Mouse (Mus musculus): ENCODE data around the gene Sec16a.

The Sec16a gene

GRCm38 (mm10) chr2:26438373-26438772, 6.6 kb downstream of the Sec16a start:
- no peak for DNase-seq

GRCm38 (mm10) chr2:26437221-26437620, 7.8 kb downstream of the Sec16a start:
- DNase-seq: no peak

- DNase-seq: peak; percentile 74 to 79
Observed at GRCm38 (mm10) chr2:26434791-26435572, 10.0 kb downstream of the Sec16a start.

GRCm38 (mm10) chr2:26429851-26430250, 15.2 kb downstream of the Sec16a start:
- DNase-seq: no peak

GRCm38 (mm10) chr2:26424541-26424940, 20.5 kb downstream of the Sec16a start:
- no peak for DNase-seq

GRCm38 (mm10) chr2:26423086-26423485, 21.9 kb downstream of the Sec16a start:
- DNase-seq: peak; percentile 63 to 79

GRCm38 (mm10) chr2:26421969-26422368, 23.0 kb downstream of the Sec16a start:
- no peak for DNase-seq

GRCm38 (mm10) chr2:26418120-26418519, 26.9 kb downstream of the Sec16a start:
- no peak for DNase-seq

GRCm38 (mm10) chr2:26417066-26417465, 27.9 kb downstream of the Sec16a start:
- no peak for DNase-seq

- peak; percentile 44 to 71 for DNase-seq
Observed at GRCm38 (mm10) chr2:26410931-26411411, 34.0 kb downstream of the Sec16a start.

GRCm38 (mm10) chr2:26410091-26410490, 34.9 kb downstream of the Sec16a start:
- DNase-seq: no peak

- DNase-seq: no peak
Observed at GRCm38 (mm10) chr2:26409362-26409761, 35.7 kb downstream of the Sec16a start.

- DNase-seq: peak; percentile 98 to 99
Observed at GRCm38 (mm10) chr2:26408515-26409356, 36.3 kb downstream of the Sec16a start, which contains the start of gene Inpp5e. Inpp5e (minus strand) TSS chr2:26409203.

GRCm38 (mm10) chr2:26403306-26403705, 41.7 kb downstream of the Sec16a start:
- peak; percentile 72 to 73 for DNase-seq

GRCm38 (mm10) chr2:26402265-26402664, 42.8 kb downstream of the Sec16a start:
- DNase-seq: no peak

- no peak for DNase-seq
Observed at GRCm38 (mm10) chr2:26401023-26401422, 44.0 kb downstream of the Sec16a start.

GRCm38 (mm10) chr2:26400296-26400695, 44.7 kb downstream of the Sec16a start:
- DNase-seq: no peak

GRCm38 (mm10) chr2:26399647-26400046, 45.4 kb downstream of the Sec16a start:
- peak; percentile 72 to 84 for DNase-seq

- peak; percentile 39 to 57 for DNase-seq
Observed at GRCm38 (mm10) chr2:26398978-26399377, 46.0 kb downstream of the Sec16a start.

- DNase-seq: no peak
Observed at GRCm38 (mm10) chr2:26391617-26392016, 53.4 kb downstream of the Sec16a start.

- no peak for DNase-seq
Observed at GRCm38 (mm10) chr2:26390954-26391353, 54.1 kb downstream of the Sec16a start.

GRCm38 (mm10) chr2:26389154-26389690, 55.8 kb downstream of the Sec16a start, which contains the start of the genes Entr1 and Pmpca:
Entr1 (minus strand) TSS chr2:26389316.
Pmpca (plus strand) TSS chr2:26389339.
- peak; percentile 81 to 94 for DNase-seq

GRCm38 (mm10) chr2:26388682-26389153, 56.3 kb downstream of the Sec16a start:
- DNase-seq: peak in 1 of 2 experiments; percentile 50

Measured in kidney, postnatal 36 days (tissue).